Mouse (Mus musculus) spleen, adult 2 months (tissue): ENCODE data around the gene Clic1. TPM values are rescaled to one million over a fixed set of nuclear protein-coding genes. Genes with fewer than 3 reads are reported as not detected.

ENCODE experiments used
- DNase-seq, 2 experiments: peaks; one replicate each; pipeline versions ENCODE4 v3.0.0 to v3.0.0-alpha.2; 2012 to 2021; ENCODE audit warnings: low spot score in 2 of 2, low read depth in 1 of 2
- H3K27ac ChIP-seq: fragments of 200-500 bp; 2 replicates; pipeline ENCODE4 v1.5.1; 2012; ENCODE audit warnings: low read length, inconsistent platforms; ENCODE audit not compliant: insufficient read depth
- H3K27me3 ChIP-seq: fragments of 200-500 bp; 2 replicates; pipeline ENCODE4 v1.6.1; 2012; ENCODE audit warnings: mild to moderate bottlenecking, moderate library complexity, low read length, inconsistent platforms; ENCODE audit not compliant: control insufficient read depth, insufficient read depth
- H3K36me3 ChIP-seq: fragments of 200-500 bp; 2 replicates; pipeline ENCODE4 v1.6.1; 2012; ENCODE audit warnings: mild to moderate bottlenecking, low read length, inconsistent platforms; ENCODE audit not compliant: control insufficient read depth, insufficient read depth
- H3K4me1 ChIP-seq: fragments of 200-500 bp; 2 replicates; pipeline ENCODE4 v1.6.1; 2011; ENCODE audit warnings: inconsistent platforms; ENCODE audit not compliant: control insufficient read depth, insufficient read depth, insufficient read length
- H3K4me3 ChIP-seq: fragments of 200-500 bp; 2 replicates; pipeline ENCODE4 v1.5.1; 2011; ENCODE audit warnings: mild to moderate bottlenecking, inconsistent platforms; ENCODE audit not compliant: insufficient read depth, insufficient read length; ENCODE audit errors: extremely low read depth
- CTCF ChIP-seq: fragments of 200-500 bp; IDR thresholded peaks from 2 replicates; pipeline ENCODE4 v1.5.1; 2011; ENCODE audit warnings: mild to moderate bottlenecking, inconsistent platforms; ENCODE audit not compliant: insufficient read depth, insufficient read length, insufficient replicate concordance; ENCODE audit errors: extremely low read depth
- POLR2A ChIP-seq: fragments of 200-500 bp; IDR thresholded peaks from 2 replicates; pipeline ENCODE4 v1.6.1; 2011; ENCODE audit warnings: low read depth, low read length, inconsistent platforms
- WGBS: fragments of 180-500 bp; shearing (Covaris S2); methylation state at CpG from one replicate; pipeline ENCODE4 v1.1.7; 2018; 5-methylcytosine and 5-hydroxymethylcytosine counted together
- polyA plus RNA-seq: library from polyadenylated mRNA; depleted of rRNA; stranded (reverse); fragments of >200 nt; gene quantifications from 2 replicates; pipeline ENCODE4 v1.2.3, GENCODE M21; 2012

The Clic1 gene
- polyA plus RNA-seq, 1 experiment, result 123 TPM

- Histone ChIP-seq H3K27ac (no peak overlapping the region), H3K36me3 (no peaks in the 10 kb centered on the region), H3K4me1 (peaks cover 13% of the 10 kb centered on the region), H3K4me3 (no peak overlapping the region), H3K27me3 (no peaks in the 10 kb centered on the region)
- 70% methylated on average over 6 of the region's 6 CpGs for WGBS
- TF ChIP-seq POLR2A, result no peak
- TF ChIP-seq CTCF, result no peak
- DNase-seq, result no peak
These were observed 27.8 kb upstream of the Clic1 start for GRCm38 (mm10) chr17:35021842-35022477.

GRCm38 (mm10) chr17:35022541-35023060, 27.2 kb upstream of the Clic1 start:
- Histone ChIP-seq H3K4me1 (peaks cover 18% of the 10 kb centered on the region), H3K36me3 (no peaks in the 10 kb centered on the region), H3K4me3 (no peak overlapping the region), H3K27me3 (no peaks in the 10 kb centered on the region), H3K27ac (no peak overlapping the region)
- DNase-seq, result no peak
- TF ChIP-seq POLR2A, result no peak
- TF ChIP-seq CTCF, result no peak
- WGBS, result 91% methylated on average over 8 of the region's 8 CpGs

- H3K4me3 ChIP-seq, result no peak overlapping the region
- TF ChIP-seq POLR2A, result no peak
- WGBS, result 97% methylated on average over 5 of the region's 5 CpGs
- H3K4me1 ChIP-seq, result peaks cover 20% of the 10 kb centered on the region
- no peaks in the 10 kb centered on the region for H3K36me3 ChIP-seq
- no peak overlapping the region for H3K27ac ChIP-seq
- DNase-seq, result no peak
- H3K27me3 ChIP-seq, result no peaks in the 10 kb centered on the region
These were observed 26.5 kb upstream of the Clic1 start for GRCm38 (mm10) chr17:35023221-35023620.

GRCm38 (mm10) chr17:35023756-35024155, 26.0 kb upstream of the Clic1 start:
- Histone ChIP-seq H3K36me3 (no peaks in the 10 kb centered on the region), H3K4me1 (peaks cover 20% of the 10 kb centered on the region), H3K27ac (no peak overlapping the region), H3K4me3 (no peak overlapping the region), H3K27me3 (no peaks in the 10 kb centered on the region)
- no peak for DNase-seq
- 28% methylated on average over 4 of the region's 4 CpGs for WGBS
- TF ChIP-seq CTCF, result no peak
- no peak for TF ChIP-seq POLR2A

- no peak overlapping the region for H3K4me3 ChIP-seq
- WGBS, result 64% methylated on average over 13 of the region's 13 CpGs
- DNase-seq, result no peak
- H3K4me1 ChIP-seq, result peaks cover 21% of the 10 kb centered on the region
- TF ChIP-seq CTCF (no peak), POLR2A (no peak)
- no peaks in the 10 kb centered on the region for H3K36me3 ChIP-seq
- no peaks in the 10 kb centered on the region for H3K27me3 ChIP-seq
- H3K27ac ChIP-seq, result no peak overlapping the region
These were observed 25.5 kb upstream of the Clic1 start for GRCm38 (mm10) chr17:35024261-35024660.

GRCm38 (mm10) chr17:35024691-35025488, 24.9 kb upstream of the Clic1 start:
- Histone ChIP-seq H3K27ac (no peak overlapping the region), H3K4me3 (no peak overlapping the region), H3K27me3 (no peaks in the 10 kb centered on the region), H3K36me3 (no peaks in the 10 kb centered on the region), H3K4me1 (peaks cover 26% of the 10 kb centered on the region)
- no peak for TF ChIP-seq POLR2A
- DNase-seq, result no peak
- WGBS, result 37% methylated on average over 10 of the region's 10 CpGs

- Histone ChIP-seq H3K4me1 (peaks cover 28% of the 10 kb centered on the region), H3K27ac (no peak overlapping the region), H3K36me3 (no peaks in the 10 kb centered on the region), H3K4me3 (no peak overlapping the region), H3K27me3 (no peaks in the 10 kb centered on the region)
- WGBS, result 88% methylated on average over 5 of the region's 5 CpGs
- no peak for DNase-seq
- no peak for TF ChIP-seq CTCF
- TF ChIP-seq POLR2A, result no peak
These were observed 23.6 kb upstream of the Clic1 start for GRCm38 (mm10) chr17:35026206-35026605.
